Mouse (Mus musculus): ENCODE measurements at regions not wholly inside any gene's neighbourhood (a gene's known extent, or its start where the extent isn't known, plus 50 kb on each side); places are given as distances from the start of the nearest gene placed in this dataset.

DNA sequence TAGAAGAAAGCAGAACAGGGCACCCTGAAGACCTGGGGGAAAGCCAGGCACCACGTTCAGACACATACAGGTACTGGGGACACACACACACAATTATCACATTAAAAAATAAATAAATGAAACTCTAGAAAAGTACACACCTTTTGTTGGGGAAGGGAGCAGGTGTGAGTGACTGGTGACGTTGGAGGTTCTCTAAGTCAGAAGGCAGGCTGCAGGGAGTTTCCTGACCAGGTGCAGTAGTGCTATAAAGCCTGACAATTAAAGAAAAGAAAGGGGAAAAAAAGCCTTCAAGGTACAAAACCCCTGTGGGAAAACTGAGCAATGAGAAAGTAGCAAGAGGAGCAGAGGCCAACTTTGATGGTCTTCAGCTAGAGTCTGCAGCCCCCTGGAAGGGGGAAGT is 145.1 kb upstream of the Nfe2l3 start:
- TF ChIP-seq CTCF (IDR thresholded peaks at IDR 0.05; ENCODE audit: low read depth) (no peak), EP300 (optimal IDR thresholded peaks at IDR 0.05) (no peak)

Data from stomach, postnatal 0 days (tissue).